Mouse (Mus musculus) megakaryocyte, embryonic 14.5 days (primary cell): ENCODE data around the gene Tnnt3.

Source experiments
- FLI1 ChIP-seq: IDR thresholded peaks from 2 replicates; pipeline ENCODE4 v1.6.1; 2012; ENCODE audit warnings: low read length, inconsistent platforms, mixed read lengths
- GATA1 ChIP-seq: IDR thresholded peaks from 3 replicates; pipeline ENCODE4 v1.6.1; 2012; ENCODE audit warnings: mixed read lengths, low read length, inconsistent platforms, borderline replicate concordance

GRCm38 (mm10) chr7:142514048-142514447 lies 15.4 kb downstream of the Tnnt3 start:
- TF ChIP-seq GATA1 (no peak), FLI1 (no peak)
